Mouse (Mus musculus): Measurements from ENCODE around the gene Tmem242. TPM values are rescaled to one million over a fixed set of nuclear protein-coding genes. Genes with fewer than 3 reads are reported as not detected.
A peak's percentile ranks its signal among the peaks of the same experiment; 100 is the strongest.

Tmem242 gene
- 98.4 and 114 TPM in 2 replicates for polyA plus RNA-seq (2014; fragmentation: Nextera tagmentation; extraction: Ambion mirVana)

DNA sequence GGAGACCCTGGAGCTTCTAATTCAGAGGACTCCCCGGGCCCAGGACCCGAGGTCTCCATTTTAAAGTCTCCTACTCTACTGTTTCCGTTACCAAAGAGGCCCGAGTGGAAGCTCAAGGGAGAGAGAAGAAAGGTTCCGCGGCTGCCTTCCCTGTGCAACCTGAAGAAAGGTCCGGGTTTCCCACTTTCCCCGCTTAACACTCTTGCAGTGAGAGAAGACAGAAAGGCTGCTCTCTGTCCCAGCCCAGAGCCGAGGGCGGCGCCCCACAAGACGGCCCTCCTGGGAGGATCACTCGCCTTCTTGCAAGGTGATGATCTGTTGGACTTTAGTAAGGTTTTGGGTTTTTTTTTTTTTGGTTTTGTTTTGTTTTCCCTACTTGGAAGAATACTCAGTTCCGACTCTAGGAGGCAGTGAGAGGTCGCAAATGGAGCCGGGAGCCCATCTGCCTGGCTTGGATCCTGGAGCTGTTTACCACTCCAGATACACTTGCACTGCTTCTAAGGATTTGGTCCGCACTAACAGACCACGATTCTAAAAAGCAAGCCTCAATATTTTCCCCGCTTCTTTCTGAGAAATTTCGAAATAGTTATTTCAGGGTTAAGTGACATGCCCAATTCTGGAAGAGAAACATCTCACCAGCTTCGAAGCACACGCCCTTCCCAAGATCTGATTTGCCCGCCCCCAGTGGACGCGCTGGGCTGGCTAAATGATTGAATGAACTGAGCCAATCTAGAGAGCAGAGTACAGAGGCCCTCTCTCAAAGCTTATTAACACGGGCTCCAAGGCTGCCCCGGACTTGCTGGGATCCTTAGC, at the start of gene Tmem242:
TSS of gene Tmem242 (minus strand) at position 101 of the 813 bp plus-strand sequence.
- Histone ChIP-seq H3K9ac (replicated peaks; ENCODE audit: low read depth, low read length) (peak within 1 kb of the TSS; percentile 76), H3K27me3 (ENCODE audit: control insufficient read depth, insufficient read depth, low read length) (no peaks in the 10 kb centered on the region), H3K9me3 (ENCODE audit: control insufficient read depth, low read length) (no peaks in the 10 kb centered on the region), H3K4me3 (ENCODE audit: low read depth, low read length) (peak within 1 kb of the TSS; percentile 65), H3K36me3 (ENCODE audit: control insufficient read depth, insufficient read depth, low read length) (no peaks in the 10 kb centered on the region), H3K4me2 (ENCODE audit: low read depth, low read length) (peak within 1 kb of the TSS; percentile 84), H3K4me1 (ENCODE audit: control insufficient read depth, insufficient read depth, low read length) (peaks cover 12% of the 10 kb centered on the region; the same call in 1 of the 2 replicates), H3K27ac (ENCODE audit: low read depth, low read length) (peak within 1 kb of the TSS; percentile 58)
- WGBS: under 1% methylated on average over 27 of the region's 27 CpGs
- ATAC-seq (ENCODE audit: low read depth): peak; percentile 94

DNA sequence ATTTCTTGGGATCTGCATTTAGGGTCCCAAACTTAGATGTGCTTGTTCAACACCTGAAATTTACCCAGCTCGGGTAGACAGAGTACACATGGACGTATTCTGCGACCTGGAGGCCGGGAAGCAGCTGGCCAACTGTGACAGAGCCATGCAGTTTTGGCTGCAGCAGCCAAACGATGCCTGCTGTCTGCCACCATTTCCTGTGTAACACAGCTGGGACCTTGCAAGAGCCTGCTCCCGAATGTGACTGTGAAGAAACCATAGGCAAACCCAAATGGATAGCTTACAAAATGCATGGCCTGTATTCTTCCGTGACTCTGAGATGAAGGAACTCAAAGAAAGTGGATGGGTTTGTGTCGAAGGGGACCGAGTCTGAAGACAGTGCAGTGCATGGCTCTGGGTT, 48.1 kb upstream of the Tmem242 start:
- no peak overlapping the region for H3K4me2 ChIP-seq (ENCODE audit: low read depth, low read length)
- H3K36me3 ChIP-seq (ENCODE audit: control insufficient read depth, insufficient read depth, low read length): no peaks in the 10 kb centered on the region
- ATAC-seq (ENCODE audit: low read depth): no peak
- H3K9ac ChIP-seq (replicated peaks; ENCODE audit: low read depth, low read length): no peak overlapping the region
- WGBS: 57% methylated on average over 9 of the region's 9 CpGs
- H3K4me3 ChIP-seq (ENCODE audit: low read depth, low read length): no peak overlapping the region
- H3K9me3 ChIP-seq (ENCODE audit: control insufficient read depth, low read length): no peaks in the 10 kb centered on the region
- 0 out of 2 replicates have a peak, but pooled peaks cover 4% of the 10 kb centered on the region for H3K4me1 ChIP-seq (ENCODE audit: control insufficient read depth, insufficient read depth, low read length)
- no peaks in the 10 kb centered on the region for H3K27me3 ChIP-seq (ENCODE audit: control insufficient read depth, insufficient read depth, low read length)
- H3K27ac ChIP-seq (ENCODE audit: low read depth, low read length): no peak overlapping the region

DNA sequence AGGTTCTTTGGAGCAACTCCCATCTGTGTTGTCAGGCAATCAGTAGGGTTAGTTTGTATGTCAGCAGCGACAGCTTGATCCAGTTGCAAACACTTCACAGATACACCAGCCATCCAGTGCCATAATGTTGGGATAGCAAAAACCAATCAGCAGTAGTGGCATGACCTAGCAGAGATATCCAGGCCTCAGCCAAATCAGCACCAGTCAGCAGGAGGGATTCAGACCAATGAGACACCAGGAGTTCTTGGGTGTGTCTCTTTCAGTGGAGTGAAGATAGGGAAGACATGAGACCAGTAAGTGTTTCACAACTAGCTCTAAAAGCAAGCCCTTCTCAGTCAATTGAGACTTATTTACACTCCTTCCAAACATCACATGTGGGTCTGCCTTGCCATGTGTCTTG, 44.6 kb upstream of the Tmem242 start:
- H3K4me2 ChIP-seq (ENCODE audit: low read depth, low read length): no peak overlapping the region
- 88% methylated on average over 1 of the region's 1 CpGs for WGBS
- no peak for ATAC-seq (ENCODE audit: low read depth)

DNA sequence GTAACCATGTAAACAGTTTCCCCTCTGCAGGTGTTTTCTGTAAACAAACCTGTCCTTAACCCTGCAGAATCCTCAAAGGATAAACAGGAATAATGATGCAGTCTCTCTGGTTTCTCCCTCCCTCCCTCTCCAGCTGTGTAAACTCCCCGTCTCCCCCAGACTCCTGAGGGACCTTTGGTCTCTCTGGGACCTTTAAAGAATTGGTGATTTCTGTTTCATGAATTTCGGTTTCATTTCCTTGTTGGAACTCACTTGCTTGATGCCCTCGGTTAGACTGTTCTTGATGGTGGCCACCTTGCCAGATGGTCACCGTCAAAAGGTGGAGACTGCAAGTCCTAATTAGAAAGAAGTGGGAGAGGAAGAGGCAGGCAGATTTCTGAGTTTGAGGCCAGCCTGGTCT, 43.4 kb upstream of the Tmem242 start:
- Histone ChIP-seq H3K9ac (replicated peaks; ENCODE audit: low read depth, low read length) (no peak overlapping the region), H3K4me1 (ENCODE audit: control insufficient read depth, insufficient read depth, low read length) (no peaks in the 10 kb centered on the region), H3K27me3 (ENCODE audit: control insufficient read depth, insufficient read depth, low read length) (no peaks in the 10 kb centered on the region), H3K27ac (ENCODE audit: low read depth, low read length) (no peak overlapping the region), H3K4me2 (ENCODE audit: low read depth, low read length) (no peak overlapping the region), H3K4me3 (ENCODE audit: low read depth, low read length) (no peak overlapping the region), H3K36me3 (ENCODE audit: control insufficient read depth, insufficient read depth, low read length) (no peaks in the 10 kb centered on the region), H3K9me3 (ENCODE audit: control insufficient read depth, low read length) (no peaks in the 10 kb centered on the region)
- no peak for ATAC-seq (ENCODE audit: low read depth)
- 76% methylated on average over 4 of the region's 4 CpGs for WGBS

More for the DNA sequence above, 44.6 kb upstream of the Tmem242 start:
- H3K4me3 ChIP-seq (ENCODE audit: low read depth, low read length): no peak overlapping the region
- H3K9ac ChIP-seq (replicated peaks; ENCODE audit: low read depth, low read length): no peak overlapping the region
- no peaks in the 10 kb centered on the region for H3K36me3 ChIP-seq (ENCODE audit: control insufficient read depth, insufficient read depth, low read length)
- no peak overlapping the region for H3K27ac ChIP-seq (ENCODE audit: low read depth, low read length)
- H3K9me3 ChIP-seq (ENCODE audit: control insufficient read depth, low read length): no peaks in the 10 kb centered on the region
- H3K4me1 ChIP-seq (ENCODE audit: control insufficient read depth, insufficient read depth, low read length): no peaks in the 10 kb centered on the region
- no peaks in the 10 kb centered on the region for H3K27me3 ChIP-seq (ENCODE audit: control insufficient read depth, insufficient read depth, low read length)

DNA sequence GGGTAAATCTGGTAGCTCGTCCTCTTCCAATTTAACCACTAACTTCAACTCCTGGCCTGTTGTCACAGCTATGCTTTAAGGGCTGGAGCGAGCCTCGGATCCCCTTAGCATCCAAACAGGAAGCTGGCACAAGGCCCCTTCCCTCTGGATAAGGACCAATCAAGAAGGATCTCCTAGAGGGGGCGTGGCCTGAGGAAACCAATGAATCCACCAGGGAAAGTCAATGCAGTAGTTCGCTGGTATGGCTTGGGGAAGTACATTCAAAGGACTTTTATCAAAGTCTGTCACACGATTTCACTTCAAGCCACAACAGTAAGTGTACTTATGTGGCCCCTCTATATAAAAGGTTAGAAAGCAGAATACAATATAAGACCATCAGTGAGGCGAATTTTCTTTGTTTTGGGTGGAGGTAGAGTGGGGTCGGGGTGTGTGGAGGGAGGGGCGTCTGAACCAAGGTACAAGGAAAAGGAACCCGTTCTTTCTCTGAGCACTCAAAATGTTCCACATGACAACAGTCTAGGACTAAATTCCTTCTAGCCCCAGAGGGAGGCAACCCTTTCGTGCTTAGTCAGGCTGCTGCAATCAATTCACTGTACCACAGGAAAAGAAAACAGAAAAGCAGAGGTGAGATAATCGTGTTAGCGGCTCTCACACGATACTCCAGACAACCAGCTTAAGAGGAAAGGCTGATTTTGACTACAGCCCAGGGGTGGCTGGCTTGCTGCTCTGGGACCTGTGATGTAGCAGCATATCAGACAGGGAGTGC, 36.1 kb upstream of the Tmem242 start:
- Histone ChIP-seq H3K4me1 (ENCODE audit: control insufficient read depth, insufficient read depth, low read length) (no peaks in the 10 kb centered on the region), H3K36me3 (ENCODE audit: control insufficient read depth, insufficient read depth, low read length) (no peaks in the 10 kb centered on the region), H3K27ac (ENCODE audit: low read depth, low read length) (no peak overlapping the region), H3K27me3 (ENCODE audit: control insufficient read depth, insufficient read depth, low read length) (no peaks in the 10 kb centered on the region), H3K4me3 (ENCODE audit: low read depth, low read length) (no peak overlapping the region), H3K9ac (replicated peaks; ENCODE audit: low read depth, low read length) (no peak overlapping the region), H3K4me2 (ENCODE audit: low read depth, low read length) (no peak overlapping the region), H3K9me3 (ENCODE audit: control insufficient read depth, low read length) (no peaks in the 10 kb centered on the region)
- ATAC-seq (ENCODE audit: low read depth): no peak
- 73% methylated on average over 14 of the region's 14 CpGs for WGBS

DNA sequence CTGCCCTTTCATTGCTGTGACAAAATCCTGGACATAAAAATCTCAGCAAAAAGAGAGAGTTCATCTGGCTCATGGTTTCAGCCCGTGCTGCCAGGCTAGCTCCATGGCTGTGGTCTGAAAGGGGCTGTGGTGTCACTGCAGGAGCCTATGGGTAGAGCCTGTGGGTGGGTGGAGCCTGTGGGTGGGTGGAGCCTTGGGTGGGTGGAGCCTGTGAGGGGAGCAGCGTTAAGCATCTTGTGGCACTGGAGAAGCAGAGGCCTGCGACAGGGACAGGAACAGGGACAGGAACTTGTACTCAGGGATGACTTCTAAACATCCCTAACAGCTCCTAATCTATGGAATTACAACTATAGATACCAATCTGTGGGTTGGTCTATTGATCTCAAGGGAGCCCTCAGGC, 32.2 kb upstream of the Tmem242 start:
- H3K27ac ChIP-seq (ENCODE audit: low read depth, low read length): no peak overlapping the region
- H3K4me3 ChIP-seq (ENCODE audit: low read depth, low read length): no peak overlapping the region
- H3K36me3 ChIP-seq (ENCODE audit: control insufficient read depth, insufficient read depth, low read length): no peaks in the 10 kb centered on the region
- no peak overlapping the region for H3K9ac ChIP-seq (replicated peaks; ENCODE audit: low read depth, low read length)
- ATAC-seq (ENCODE audit: low read depth): no peak
- no peaks in the 10 kb centered on the region for H3K4me1 ChIP-seq (ENCODE audit: control insufficient read depth, insufficient read depth, low read length)
- H3K27me3 ChIP-seq (ENCODE audit: control insufficient read depth, insufficient read depth, low read length): no peaks in the 10 kb centered on the region
- H3K4me2 ChIP-seq (ENCODE audit: low read depth, low read length): no peak overlapping the region
- no peaks in the 10 kb centered on the region for H3K9me3 ChIP-seq (ENCODE audit: control insufficient read depth, low read length)
- 38% methylated on average over 3 of the region's 3 CpGs for WGBS

DNA sequence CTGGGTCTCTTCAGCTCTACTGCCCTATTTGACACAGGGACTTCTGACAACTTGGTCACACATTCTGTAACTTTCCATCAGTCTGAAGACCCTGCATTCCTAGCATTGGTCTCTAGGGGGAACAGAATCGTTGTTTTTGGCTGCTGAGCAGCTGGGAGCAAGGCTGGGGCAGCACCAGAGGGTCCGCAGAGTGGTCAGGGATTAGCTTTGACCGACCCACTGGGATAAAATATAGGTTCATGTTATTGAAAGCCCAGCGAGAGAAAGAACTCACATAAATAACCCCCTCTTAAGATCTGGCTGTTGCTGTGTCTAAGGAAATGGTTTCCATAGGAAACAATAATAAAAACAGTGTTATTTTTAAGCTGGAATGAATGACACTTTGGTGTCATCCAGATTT, 27.1 kb upstream of the Tmem242 start:
- Histone ChIP-seq H3K36me3 (ENCODE audit: control insufficient read depth, insufficient read depth, low read length) (no peaks in the 10 kb centered on the region), H3K27ac (ENCODE audit: low read depth, low read length) (no peak overlapping the region), H3K4me1 (ENCODE audit: control insufficient read depth, insufficient read depth, low read length) (no peaks in the 10 kb centered on the region), H3K27me3 (ENCODE audit: control insufficient read depth, insufficient read depth, low read length) (no peaks in the 10 kb centered on the region), H3K9ac (replicated peaks; ENCODE audit: low read depth, low read length) (no peak overlapping the region), H3K4me2 (ENCODE audit: low read depth, low read length) (no peak overlapping the region), H3K9me3 (ENCODE audit: control insufficient read depth, low read length) (no peaks in the 10 kb centered on the region), H3K4me3 (ENCODE audit: low read depth, low read length) (no peak overlapping the region)
- WGBS: 57% methylated on average over 4 of the region's 4 CpGs
- ATAC-seq (ENCODE audit: low read depth): no peak

DNA sequence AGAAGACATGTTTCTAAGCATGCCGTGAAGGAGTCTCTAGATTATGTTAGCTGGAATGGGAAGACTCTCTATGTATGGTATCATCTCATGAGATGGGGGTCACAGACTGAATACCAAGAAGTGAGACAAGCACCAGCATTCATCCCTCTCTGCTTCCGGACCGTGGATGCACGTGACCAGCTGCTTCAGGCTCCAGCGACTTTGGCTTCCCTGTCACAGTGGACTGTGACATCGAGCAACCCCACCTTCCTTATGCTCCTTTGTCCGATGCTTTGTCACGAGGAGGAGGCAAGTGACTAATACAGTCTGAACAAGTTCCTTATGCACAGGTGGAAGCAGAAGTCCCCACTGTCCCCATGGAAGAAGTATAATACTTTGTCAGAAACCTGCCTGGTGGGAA, 26.7 kb upstream of the Tmem242 start:
- H3K36me3 ChIP-seq (ENCODE audit: control insufficient read depth, insufficient read depth, low read length): no peaks in the 10 kb centered on the region
- no peak for ATAC-seq (ENCODE audit: low read depth)
- no peaks in the 10 kb centered on the region for H3K4me1 ChIP-seq (ENCODE audit: control insufficient read depth, insufficient read depth, low read length)
- no peak overlapping the region for H3K27ac ChIP-seq (ENCODE audit: low read depth, low read length)
- H3K4me2 ChIP-seq (ENCODE audit: low read depth, low read length): no peak overlapping the region
- H3K4me3 ChIP-seq (ENCODE audit: low read depth, low read length): no peak overlapping the region
- no peaks in the 10 kb centered on the region for H3K27me3 ChIP-seq (ENCODE audit: control insufficient read depth, insufficient read depth, low read length)
- H3K9me3 ChIP-seq (ENCODE audit: control insufficient read depth, low read length): no peaks in the 10 kb centered on the region
- no peak overlapping the region for H3K9ac ChIP-seq (replicated peaks; ENCODE audit: low read depth, low read length)
- WGBS: 88% methylated on average over 8 of the region's 8 CpGs

DNA sequence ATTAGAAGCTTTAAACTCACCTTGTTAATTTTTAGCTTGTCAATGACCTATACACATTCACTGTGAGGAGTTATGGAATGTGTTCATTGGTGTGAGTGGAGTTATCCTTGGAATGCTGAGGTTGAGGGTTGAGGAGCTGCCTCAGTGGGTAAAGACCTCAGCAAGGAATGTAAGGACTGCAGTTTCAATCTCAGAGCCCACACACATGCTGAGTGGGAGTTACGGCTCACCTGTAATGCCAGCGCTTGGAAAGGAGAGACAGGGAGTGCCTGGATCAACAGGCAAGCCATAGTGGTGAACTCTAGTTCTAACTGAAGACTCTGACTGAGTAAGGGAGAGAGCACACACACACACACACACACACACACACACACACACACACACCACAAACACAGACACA, 23.9 kb upstream of the Tmem242 start:
- Histone ChIP-seq H3K4me3 (ENCODE audit: low read depth, low read length) (no peak overlapping the region), H3K36me3 (ENCODE audit: control insufficient read depth, insufficient read depth, low read length) (no peaks in the 10 kb centered on the region), H3K4me1 (ENCODE audit: control insufficient read depth, insufficient read depth, low read length) (no peaks in the 10 kb centered on the region), H3K4me2 (ENCODE audit: low read depth, low read length) (no peak overlapping the region), H3K27me3 (ENCODE audit: control insufficient read depth, insufficient read depth, low read length) (no peaks in the 10 kb centered on the region), H3K9me3 (ENCODE audit: control insufficient read depth, low read length) (no peaks in the 10 kb centered on the region), H3K9ac (replicated peaks; ENCODE audit: low read depth, low read length) (no peak overlapping the region), H3K27ac (ENCODE audit: low read depth, low read length) (no peak overlapping the region)
- WGBS: 93% methylated on average over 2 of the region's 2 CpGs
- no peak for ATAC-seq (ENCODE audit: low read depth)

All from neural tube, embryonic 14.5 days (tissue).